Mouse (Mus musculus): ENCODE results near the gene Fgf5. TPM values are rescaled to one million over a fixed set of nuclear protein-coding genes. Genes with fewer than 3 reads are reported as not detected.

Gene Fgf5
- polyA plus RNA-seq (2017; shearing (Covaris generic)), result not detected

- no peak for ATAC-seq
Observed at GRCm38 (mm10) chr5:98253838-98254821, at the start of gene Fgf5. Gene Fgf5, plus strand, starts transcription at chr5:98254184.

GRCm38 (mm10) chr5:98212501-98212900, 41.5 kb upstream of the Fgf5 start:
- no peak for ATAC-seq

GRCm38 (mm10) chr5:98221956-98222355, 32.0 kb upstream of the Fgf5 start:
- no peak for ATAC-seq

GRCm38 (mm10) chr5:98226710-98227109, 27.3 kb upstream of the Fgf5 start:
- no peak for ATAC-seq

- ATAC-seq, result no peak
Observed at GRCm38 (mm10) chr5:98229456-98229855, 24.5 kb upstream of the Fgf5 start.

- no peak for ATAC-seq
Observed at GRCm38 (mm10) chr5:98238466-98238865, 15.5 kb upstream of the Fgf5 start.

DNA sequence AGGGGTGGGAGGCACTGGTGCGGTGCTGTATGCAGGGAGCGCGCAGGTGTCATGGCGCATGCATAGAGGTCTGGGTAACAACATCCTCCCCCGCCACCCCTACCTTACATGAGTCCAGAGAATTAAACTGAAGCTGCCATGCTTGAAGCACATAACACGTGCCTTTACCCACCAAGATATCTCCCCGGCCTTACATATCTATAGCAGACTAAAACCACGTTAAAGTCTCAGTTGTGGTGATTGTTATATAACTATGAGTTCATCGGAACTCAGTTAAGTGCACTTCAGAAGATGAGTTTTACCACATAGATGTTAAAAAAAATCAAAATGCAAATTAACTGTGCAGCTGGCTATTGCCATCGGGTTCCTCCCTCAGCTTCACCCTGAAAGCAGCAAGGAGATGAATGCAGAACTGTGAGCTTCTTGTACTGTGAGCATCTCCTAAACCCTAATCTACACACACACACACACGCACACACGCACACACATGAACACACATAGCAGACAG, 12.6 kb upstream of the Fgf5 start:
- no peak for ATAC-seq

DNA sequence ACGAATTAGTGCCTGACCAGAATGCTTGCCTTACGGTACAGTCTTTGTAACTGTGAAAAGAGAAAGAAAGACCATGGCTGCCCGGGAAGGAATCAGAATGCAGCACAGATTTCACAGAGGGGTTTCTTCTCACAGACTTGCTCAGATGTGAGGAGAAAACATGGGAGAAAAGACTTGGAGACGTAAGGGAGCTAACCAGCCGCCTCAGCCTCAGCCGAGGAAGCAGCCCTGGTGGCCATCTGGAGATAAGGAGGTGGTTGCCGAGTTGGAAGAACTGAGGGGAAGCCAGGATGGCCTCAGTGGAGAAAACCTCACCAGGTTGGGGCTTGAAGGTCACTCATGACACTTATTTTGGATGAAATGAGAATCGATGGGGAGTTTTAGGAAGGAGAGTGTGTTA, 8.7 kb upstream of the Fgf5 start:
- ATAC-seq, result no peak

GRCm38 (mm10) chr5:98245976-98246375, 8.0 kb upstream of the Fgf5 start:
- ATAC-seq, result no peak

- ATAC-seq, result no peak
Observed at GRCm38 (mm10) chr5:98246826-98247225, 7.2 kb upstream of the Fgf5 start.

DNA sequence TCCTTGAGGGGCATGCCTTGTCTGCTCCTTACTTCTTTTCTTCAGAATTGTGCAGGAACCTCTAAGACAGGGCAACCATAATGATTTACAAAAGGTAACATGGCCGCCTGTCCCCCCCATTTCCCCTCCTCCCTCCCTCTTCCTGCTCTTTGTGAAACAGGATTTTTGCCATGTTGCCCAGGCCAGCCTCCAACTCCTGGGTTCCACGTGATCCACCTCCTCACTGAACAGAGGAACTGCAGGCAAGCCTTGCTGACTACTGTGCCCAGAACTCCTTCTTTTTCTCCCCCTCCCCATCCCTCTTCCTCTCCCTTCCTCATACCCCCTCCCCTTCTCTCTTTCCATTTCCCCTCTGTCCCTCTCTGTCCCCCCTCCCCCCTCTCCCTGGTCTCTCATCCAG, 6.5 kb upstream of the Fgf5 start:
- ATAC-seq, result no peak

- ATAC-seq, result no peak
Observed at GRCm38 (mm10) chr5:98253147-98253546, 837 bp upstream of the Fgf5 start.

GRCm38 (mm10) chr5:98255176-98255575, 1.2 kb downstream of the Fgf5 start:
- ATAC-seq, result no peak

DNA sequence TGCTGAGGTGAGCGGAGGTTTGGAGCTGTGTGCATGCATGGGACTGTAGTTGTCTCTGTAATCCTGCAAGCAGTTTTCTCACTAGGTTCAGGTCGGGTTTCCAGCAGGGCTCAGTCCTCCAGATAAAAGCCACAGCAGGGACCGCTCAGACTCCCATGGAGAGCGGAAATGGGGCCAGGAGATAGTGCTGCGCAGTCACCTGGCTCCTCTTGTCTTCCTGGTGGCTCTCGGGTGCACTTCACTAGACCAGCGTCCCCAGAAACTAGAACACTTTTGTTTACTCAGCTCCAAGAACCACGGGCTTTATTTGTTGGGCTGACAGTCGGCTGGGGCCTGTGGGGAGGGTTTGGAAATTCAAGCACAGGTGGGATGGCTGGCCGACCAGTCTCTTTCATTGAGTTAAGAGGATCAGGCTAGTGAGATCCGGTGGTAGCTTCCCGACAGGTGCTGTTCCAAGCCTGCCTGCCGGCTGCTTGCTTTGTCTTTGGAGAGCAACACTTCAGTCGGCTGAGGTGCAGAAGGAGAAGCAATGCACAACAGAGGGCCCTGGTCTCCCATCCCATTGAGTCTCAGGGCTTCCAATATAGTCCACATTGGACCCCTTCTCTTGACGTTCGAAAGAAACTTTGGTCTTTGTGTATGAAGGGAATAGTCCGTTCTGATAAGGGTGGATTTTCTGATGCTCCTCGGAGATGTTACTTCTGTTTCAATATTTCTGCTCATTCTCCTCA, 1.9 kb downstream of the Fgf5 start:
- ATAC-seq, result no peak

- ATAC-seq, result no peak
Observed at GRCm38 (mm10) chr5:98275318-98275818, 21.4 kb downstream of the Fgf5 start.

GRCm38 (mm10) chr5:98281993-98282392, 28.0 kb downstream of the Fgf5 start:
- no peak for ATAC-seq

- no peak for ATAC-seq
Observed at GRCm38 (mm10) chr5:98283696-98284478, 29.9 kb downstream of the Fgf5 start.

GRCm38 (mm10) chr5:98290642-98291041, 36.7 kb downstream of the Fgf5 start:
- no peak for ATAC-seq

GRCm38 (mm10) chr5:98292388-98293048, 38.5 kb downstream of the Fgf5 start:
- no peak for ATAC-seq

DNA sequence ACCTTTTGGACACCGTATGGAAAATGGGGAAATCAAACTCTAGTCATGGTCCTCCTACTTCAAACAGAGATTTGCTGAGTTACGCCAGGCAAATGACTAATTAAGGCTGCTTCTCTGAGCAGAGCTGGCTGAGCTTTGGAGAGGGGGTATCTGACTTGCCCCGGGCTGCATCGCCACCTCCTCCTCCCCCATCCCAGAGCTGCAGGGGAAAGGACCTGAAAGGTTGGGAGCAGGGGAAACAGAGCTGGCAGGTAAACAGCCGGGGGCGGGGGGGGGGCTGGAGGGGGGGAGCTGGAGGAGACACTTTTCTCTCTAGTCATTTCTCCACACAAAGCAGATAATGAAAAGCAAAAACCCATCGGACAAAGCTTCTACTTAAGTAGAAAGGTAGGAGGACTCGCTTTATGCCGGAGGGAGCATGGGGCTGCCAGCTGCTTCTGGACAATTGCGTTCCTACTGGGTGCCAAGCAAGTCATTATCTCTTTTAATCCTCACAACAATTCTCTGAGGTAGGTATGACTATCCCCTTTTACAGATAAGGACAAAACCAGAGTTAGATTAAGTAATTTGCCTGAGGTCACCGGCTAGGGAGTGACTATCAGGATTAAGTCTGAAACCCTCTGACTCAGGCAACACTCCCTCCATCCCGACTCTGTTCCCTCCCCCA, 39.2 kb downstream of the Fgf5 start:
- no peak for ATAC-seq

DNA sequence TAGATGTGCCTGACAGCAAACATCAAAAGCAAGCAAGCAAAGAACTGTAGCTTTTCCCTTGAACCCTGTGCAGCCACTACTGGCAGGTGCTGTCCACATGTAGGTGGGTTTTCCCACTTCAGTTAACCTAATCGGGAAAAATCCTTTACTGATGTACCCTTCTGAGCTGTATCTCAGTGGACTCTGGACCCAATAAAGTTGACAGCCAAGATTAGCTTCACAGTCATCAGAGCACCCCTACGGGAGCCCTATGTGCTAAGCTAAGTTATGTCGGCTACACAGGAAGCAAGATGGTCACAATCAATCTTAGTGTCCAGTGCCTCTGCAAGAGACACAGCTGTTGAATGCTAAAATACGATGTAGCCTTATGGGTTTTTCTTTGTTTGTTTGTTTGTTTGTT, 46.1 kb downstream of the Fgf5 start:
- no peak for ATAC-seq

Data from CD4-positive, CD25-positive, alpha-beta regulatory T cell, adult 4 months (primary cell).